Mouse (Mus musculus) thymus, postnatal 14 days (tissue): Measurements from ENCODE around the gene Hs6st3.

Experiments used
- DNase-seq: peaks from one replicate; pipeline ENCODE4 v3.0.0; 2021

Hs6st3 gene

DNA sequence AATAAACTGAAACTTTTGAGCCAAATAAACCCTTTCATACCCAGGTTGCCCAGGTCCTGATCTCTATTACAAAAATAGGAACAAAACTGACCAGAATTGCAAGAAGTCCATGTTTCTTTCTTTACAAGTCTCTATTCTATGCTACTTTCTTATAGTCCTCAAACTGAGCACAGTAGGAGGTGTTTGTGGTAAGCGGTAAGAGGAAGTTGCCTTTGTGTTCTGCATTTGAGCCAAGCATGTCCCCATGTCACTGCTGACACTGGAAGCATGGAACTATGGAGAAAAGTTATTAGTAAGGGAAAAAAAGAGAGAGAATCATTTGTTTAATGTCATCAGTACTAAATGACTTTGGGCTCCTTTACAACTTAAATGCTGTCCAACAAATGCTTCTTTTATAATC lies 529.3 kb downstream of the Hs6st3 start:
- DNase-seq: no peak

DNA sequence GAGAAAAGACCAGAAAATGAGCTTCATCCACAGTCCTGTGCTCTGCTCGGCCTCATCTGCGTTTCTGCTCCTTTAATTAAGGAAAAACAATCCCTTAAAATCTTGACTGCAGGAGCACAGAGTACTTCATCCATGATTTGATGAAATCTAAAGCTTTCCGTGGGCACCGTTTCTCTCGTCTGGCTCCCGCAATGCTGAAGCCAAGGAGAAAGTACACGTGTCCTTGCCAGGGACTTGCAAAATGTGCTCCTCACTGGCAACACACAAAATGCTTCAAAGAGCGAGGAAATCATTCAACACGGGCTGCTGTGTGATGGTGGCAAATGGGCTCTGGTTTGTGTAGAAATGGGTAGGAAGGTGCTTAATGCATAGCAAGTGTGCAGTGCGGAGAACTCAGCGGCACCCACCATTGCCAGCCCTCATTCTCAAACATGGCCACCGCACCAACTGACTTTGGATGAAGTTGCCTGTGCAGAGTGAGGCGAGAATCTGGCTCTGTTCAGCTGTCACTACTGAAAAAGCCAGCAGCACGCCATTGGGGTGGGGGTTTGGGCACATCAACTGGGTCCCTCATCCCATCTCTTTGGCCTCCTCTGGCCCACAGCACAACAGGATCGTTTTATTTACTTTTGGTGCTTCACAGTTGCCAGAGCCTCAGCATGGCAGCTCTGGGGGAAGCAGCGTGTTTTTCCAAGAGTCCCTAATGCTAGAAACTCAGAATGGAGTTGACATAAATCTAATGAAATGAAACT lies 532.9 kb downstream of the Hs6st3 start:
- DNase-seq: no peak

DNA sequence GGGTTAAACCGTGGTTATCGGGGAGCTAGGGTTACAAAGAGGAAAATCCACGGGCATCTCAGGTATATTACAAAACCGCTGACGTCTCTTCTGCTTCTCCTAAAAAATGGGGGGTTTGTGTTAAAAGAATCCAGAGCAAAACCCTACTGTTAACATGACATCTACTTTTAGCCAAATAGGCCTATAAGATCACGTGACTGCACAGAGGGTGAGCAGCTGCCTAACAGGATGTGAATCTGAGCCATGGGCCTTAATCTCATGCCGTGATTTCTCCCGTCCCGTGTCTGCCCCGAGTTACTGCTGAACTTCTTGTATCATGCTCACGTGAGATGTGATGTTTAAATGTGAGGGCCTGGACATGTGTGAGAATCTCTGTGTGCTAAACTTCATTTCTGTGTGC lies 540.4 kb downstream of the Hs6st3 start:
- no peak for DNase-seq

DNA sequence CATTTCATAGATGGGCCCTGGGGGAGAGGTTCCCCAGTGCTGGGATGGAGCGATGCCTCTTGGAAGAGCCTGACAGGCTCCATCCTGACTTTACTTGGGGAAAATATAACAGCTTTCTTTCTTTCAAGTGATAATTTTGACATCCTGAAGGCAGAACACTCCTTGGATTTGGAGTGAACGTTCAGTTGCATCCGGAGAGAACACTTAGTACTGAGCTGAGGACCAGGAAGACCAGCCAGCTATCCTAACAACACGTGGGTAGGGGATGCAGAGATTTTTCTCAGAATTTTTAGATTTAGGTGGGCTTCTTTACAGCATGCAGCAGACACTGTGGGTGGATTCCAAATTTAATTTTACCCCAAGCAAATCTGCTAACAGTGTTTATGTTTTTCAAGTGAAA lies 541.9 kb downstream of the Hs6st3 start:
- no peak for DNase-seq

DNA sequence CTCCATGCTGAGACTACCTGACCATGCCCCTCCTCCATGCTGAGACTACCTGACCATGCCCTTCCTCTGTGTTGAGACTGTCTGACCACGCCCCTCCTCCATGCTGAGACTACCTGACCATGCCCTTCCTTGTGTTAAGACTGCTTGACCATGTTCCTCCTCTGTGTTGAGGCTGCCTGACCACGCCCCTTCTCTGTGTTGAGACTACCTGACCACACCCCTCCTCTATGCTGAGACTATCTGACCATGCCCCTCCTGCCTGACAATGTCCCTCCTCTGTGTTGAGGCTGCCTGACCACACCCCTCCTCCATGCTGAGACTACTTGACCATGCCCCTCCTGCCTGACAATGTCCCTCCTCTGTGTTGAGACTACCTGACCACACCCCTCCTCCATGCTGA lies 549.7 kb downstream of the Hs6st3 start:
- no peak for DNase-seq

DNA sequence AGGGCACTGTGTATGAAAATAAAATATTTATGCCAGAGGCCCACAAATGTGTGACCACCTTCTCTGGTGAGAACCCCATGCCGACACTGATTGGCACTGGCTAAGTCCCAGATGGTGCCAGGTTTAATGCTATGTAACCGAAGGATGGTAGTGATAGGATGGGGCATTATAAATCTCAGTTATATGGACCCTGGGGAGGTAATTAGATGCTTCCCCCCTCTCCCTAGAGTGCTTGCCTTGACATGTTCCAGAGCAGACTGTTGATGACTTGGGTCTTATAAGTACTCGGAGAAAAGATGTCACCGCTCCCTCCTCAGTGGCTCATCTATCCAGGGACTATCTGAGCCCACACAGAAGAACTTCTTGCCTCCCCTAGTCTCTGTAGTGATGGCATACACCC lies 561.8 kb downstream of the Hs6st3 start:
- DNase-seq: no peak

DNA sequence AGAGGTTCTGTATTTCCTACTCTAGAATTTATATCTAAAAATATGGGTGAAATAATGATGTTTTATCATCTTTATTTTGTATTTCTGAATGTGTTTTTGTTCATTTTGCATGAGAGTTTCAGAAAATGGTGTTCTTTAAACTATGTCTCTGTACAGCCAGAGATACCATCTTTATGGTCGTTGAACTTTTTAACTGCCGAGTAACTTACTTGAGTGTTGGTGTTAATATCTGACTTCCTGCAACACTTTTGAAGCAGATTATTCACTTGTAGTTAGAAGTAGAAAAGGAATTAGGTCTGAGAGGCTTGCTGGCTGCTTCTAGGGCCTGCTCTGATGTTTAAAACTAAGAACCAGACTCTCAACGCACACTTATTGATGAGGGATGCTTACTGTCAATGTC lies 576.6 kb downstream of the Hs6st3 start:
- no peak for DNase-seq

DNA sequence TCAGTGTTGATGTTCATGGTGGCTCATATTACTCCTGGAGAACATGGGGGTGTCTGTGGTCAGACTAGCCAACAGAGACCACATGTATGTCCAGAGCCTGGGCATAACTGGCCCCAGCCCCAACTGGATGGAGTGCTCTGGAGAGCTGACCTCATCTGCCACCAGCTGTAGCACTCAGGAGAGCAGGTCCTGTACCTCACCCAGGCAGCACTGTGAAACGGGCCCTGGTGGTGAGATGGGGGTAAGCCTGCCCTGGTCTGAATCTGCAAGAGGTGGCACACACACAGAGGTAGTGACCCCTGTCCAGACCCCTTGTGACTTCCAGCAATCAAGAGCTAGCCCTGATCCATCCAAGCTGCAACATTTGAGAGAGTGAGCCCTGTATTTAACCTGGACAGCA lies 579.2 kb downstream of the Hs6st3 start:
- DNase-seq: no peak

DNA sequence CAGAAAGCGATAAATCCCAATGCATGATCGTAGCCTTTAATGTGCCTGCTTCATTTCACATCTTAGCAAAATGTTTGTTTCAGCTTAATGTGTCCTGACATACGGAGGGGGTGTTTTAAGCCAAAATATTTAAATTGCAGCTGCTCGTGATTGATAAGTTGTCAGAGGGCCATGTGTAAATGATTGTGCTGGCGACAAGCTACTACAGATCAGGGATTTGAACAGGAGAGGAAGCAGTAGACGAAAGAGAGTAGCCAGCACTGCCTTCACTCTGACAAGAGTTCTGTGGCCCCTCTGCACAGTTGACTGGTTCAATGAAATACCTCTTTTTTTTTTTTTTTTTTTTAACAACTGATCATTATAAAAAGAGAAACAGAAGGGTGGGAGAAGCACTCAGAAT lies 587.0 kb downstream of the Hs6st3 start:
- DNase-seq: no peak

DNA sequence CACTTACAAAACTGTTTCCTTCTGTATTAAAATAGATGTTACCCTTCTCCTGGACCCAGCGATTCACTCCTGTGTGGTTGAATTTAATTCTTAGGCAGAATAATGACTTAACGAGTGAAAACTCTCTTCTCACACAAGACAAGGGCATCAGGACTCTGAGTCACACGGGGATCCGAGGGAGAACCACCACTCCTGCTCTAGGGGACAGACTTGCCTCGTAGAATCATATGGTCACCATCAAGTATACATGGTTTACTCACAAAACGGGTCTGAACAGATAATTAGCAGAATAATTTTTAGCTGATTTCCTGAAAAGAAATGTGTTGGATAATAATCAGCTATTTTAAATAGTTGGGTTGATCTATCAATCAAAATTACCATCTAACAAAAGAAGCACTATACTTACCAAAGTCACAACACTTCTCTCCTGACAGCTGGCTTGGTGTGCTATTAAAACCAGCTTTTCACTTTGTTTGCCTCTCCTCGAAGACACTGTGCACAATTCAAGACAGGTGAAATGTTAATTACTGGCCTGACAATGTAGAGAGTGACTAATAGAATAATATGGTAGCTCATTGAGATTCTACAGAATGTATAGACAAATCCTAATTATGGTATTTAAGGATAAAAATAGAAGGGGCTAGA lies 593.4 kb downstream of the Hs6st3 start:
- DNase-seq: no peak

DNA sequence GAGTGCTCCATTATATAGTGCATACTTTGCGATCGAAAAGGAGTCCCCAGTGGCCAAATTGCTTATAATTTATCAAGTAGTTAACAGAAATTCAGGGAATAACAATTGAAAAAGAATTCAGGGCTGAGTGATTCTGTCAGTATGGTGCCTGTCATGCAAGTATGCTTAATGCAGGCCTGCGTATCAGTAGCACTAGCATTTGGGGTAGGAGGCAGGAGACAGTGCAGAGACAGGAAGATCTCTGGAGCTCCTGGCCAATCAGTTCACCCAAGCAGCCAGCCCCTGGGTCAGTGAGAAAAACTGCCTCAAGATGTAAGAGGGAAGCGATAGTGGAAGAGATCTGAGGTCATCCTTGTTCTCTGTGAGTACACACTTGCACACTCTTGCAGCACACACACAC lies 594.1 kb downstream of the Hs6st3 start:
- no peak for DNase-seq

DNA sequence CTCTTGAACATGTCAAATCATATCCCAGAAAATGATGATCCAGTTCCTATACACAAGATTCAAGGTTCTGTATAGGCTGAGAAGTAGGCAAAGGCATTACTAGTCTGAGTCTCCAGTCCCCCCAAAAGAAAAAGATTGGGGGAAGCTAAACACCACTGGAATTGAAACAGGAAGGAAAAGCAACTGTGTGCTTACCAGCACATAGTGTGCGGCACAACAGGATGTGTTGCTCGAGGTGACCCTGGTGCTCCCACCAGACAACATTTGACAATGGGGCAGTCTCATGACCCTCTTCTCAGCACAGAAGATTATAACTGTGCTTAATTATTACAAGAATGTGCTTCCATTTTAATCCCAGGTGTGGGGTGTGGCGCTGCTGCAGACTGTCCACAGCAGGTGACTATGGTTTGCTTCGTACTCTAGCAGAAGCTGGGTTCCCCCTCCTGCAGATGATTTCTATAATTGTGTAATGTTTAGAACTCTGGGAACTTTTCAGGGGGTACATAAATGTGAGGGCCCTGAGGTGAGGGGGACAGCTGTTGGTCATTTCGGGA lies 599.3 kb downstream of the Hs6st3 start:
- no peak for DNase-seq

DNA sequence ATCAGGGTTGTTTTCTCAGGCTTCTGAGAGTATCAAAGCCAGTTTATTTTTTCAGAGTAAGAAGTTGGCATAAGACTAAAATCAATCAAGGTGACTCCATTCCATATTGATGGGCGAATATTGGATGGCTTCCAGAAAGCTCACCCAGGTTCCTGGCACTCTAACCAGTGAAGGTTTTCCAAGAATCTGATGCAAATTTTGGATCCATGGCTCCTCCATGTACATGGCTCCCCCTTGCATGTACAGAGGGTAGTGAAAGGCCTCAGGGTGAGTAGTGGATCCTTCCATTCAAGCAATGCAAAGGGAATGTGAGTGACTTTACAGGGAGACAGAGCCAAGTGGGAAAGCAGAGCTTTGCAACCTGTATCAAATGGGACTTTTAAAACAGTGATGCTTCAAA lies 603.6 kb downstream of the Hs6st3 start:
- DNase-seq: no peak

DNA sequence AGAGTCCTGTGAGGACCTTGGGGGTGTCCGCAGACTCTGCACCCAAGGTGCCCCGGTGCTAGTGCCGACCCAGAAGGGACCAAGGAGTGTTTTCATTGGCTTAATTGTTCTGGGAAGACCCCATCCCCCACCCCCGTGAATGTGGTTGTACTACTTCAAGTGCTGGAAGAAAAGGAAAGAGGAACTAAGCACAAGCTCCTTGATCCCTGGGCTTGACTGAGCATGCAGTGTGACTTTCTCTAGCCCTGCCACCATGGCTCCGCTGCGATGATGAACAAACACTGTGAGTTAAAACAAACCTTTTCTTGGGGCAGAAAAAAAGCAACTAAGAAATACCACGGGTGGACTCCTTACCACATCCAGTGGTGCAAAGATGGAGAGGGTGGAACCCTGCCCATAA lies 623.2 kb downstream of the Hs6st3 start:
- no peak for DNase-seq

DNA sequence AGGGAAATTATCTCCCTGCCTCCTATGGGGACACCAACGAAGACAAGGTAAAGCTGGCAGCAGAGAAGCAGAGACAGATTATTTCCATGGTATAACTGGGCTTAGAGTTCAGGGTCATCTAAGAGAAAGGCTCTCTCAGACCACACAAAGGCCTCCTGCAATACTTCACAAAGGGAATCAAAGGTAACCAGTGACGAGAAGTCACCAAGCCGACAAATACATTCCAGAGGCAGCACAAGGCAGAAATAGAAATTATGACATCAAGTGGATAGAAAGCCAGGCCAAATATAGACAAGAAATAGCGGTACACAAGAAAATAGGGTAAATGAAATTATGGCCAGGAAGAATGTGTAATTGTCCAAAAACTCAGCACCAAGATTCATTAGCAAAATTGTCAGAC lies 633.9 kb downstream of the Hs6st3 start:
- DNase-seq: no peak

DNA sequence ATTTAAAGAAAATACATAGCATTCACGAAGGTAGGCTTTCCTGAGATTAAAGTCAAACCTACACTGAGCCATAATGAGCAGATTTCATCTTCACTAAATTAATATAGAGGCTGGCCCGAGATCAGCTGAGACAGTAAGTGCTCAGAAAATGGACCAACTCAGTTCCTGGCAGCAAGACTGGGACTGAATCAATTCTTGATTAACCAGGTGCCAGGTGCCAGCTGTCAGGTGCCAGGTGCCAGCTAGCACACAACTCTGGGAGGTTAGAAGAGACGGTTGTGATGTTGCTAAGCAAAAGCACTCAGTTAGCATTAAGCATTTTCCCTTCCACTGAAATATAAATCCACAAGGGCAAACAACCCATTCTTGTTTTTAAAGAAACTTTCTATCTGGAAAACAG lies 638.1 kb downstream of the Hs6st3 start:
- DNase-seq: no peak

DNA sequence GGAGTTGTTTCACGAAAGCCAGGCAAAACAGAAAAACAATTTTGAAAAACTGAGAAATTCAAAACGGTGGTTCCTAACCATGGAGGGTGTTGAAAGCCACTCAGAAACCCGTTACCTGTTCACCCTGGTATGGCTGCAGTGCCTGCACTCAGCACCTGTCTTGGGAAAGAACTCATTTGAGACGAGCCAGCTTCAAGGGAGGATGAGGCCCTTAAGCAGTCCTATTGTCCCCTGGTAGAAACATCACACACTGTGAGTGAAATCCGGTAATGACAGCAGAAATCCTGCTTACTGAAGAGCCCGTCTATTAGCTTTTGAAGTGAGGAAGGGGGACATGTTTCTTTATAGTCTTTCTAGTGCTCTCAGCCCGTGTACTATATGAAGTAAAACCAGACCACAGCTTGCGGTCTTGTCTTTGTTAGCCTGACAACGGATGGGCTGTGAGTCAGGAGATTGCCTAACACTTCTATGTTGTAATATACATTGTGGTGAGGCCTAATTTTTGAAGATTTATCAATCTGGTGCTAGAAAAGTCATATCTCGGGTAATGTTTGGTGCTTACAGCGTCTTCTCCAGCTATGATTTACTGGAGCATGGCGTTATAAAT lies 641.9 kb downstream of the Hs6st3 start:
- no peak for DNase-seq

DNA sequence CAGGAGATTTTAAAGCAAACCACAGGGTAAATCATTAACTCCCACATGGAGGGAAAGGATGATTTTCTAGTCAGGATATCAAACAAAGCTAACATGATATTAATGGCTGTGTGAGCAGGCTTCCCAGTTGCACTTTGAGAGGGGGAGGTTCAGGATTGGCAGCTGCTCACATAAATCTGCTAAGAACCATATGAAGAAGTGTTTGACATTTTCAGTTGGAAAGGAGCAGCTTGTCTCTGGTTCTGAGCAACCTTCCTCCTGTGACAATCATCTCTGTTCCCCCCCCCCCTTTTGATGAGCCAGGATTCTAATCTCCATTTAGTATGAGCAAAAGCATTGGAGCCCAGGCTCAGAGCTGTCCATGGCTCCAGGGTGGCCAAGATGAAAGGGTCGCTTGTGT lies 643.0 kb downstream of the Hs6st3 start:
- DNase-seq: no peak

DNA sequence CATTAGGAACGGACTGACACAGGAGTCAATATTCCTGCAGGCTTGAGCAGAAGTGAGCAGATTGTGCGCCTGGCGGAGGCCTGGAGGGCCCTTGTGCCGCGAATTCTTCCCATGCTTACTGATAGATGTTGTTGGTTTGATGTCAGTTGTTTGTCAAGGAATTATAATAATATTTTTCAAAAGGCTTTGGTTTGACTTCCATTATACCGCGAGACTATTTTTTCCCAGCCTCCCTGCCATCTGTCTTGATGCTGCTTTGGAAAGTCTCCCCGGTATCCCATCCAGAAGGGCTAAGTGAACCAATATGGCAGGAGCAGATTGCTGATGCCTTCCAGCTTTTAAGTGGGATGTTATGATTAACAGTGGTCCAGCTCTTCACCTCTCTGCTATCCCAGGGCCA lies 651.3 kb downstream of the Hs6st3 start:
- no peak for DNase-seq

DNA sequence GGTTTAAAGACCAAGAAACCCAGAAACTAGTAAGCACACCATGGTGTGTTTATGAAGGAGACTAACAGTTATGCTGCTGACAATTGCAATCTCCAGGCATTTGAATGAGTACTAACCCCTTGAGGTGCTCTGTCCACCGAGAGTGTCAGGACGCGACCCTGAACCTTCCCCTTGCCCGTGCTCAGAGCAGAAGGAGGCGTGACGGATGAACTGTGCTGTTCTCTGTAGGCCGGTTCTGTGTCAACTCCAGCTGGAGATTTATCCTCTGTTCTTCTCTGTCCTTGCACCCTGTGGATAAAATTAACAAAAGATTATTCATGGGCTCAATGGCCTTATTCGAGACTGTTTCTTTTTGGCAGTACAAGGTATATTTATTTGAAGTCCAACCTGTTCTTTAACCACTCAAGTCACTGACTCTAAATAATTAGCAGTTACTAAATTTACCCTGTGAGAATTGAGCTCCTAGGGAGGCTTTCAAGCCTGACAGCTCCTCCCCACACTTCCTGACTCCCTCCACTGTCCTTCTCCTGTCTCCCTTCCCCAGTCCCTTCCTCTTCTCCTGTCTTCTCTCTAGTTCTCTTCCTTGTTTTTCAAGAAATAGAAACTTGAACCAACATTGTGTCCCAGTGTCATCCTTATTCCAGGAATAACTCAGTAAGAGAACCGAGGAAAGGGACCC lies 659.2 kb downstream of the Hs6st3 start:
- DNase-seq: no peak

DNA sequence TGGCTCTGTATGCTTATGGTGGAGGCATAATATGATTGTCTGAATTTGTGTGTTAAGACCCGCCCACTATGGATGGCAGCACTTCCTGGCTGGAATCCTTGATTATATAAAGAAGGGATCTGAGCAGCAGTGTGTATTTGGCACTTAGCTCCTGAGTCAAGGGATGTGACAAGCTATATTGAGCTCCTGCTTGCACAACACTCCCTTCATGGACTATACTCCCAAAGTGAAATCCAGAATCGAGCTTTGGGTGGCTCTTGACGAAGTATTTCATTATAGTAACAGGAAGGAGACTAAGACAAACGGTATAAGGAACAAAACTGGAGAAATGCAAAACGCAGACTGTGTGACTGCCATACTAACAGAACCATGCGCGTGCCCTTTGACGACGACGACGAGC lies 660.4 kb downstream of the Hs6st3 start:
- no peak for DNase-seq

DNA sequence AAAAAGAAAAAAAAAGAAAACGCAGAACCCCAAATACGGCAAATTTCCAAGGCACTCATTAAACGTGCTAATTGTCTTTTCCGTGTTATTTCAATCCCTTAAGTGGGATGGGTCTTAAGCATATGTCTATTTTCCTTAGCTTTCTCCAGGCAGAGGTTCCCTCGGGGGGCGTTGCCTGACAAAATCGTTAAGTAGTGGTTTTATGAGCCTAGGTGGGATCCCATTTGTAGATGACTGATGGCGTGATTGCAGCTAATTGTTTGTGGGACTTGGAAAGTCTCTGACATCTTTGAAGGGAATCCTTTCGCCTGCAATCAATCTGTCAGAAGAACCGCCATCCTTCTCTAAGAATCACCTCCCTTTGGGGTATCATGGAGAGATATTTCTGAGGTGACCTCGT lies 662.7 kb downstream of the Hs6st3 start:
- DNase-seq: no peak

DNA sequence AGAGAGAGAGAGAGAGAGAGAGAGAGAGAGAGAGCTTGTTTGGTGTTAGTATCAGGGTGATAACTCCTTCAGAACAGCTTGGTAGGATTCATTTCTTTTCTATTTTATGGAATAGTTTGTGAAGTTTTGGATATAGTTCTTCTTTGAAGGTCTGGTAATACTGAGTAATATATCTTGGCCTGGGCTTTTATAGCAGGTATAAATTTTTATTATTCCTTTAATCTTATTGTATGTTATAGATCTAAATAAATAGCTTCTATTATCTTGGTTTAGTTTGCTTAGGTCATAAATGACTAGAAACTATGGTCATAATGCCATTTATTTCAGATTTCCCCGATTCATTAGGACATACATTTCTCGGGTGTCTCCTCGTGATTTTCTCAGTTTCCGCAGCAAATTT lies 675.8 kb downstream of the Hs6st3 start:
- no peak for DNase-seq

DNA sequence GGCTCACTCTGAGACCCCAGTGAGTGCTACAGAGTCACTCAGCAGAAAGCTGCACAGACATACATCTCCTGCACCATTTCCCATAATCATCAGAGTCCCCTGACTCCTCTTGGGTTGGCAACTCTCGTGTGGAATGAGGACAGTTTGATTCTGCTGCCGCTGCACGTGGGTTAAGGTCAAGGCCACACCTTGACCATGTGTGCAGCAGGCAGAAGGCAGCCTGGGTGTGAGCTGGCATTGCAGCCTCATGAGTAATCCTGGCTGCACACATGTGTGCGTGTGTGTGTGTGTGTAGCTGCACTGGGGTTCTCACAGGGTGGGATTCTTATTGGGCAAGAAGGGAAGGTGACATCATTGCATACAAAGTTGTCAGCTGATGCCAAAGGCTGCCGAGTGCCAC lies 677.5 kb downstream of the Hs6st3 start:
- no peak for DNase-seq
